Mouse (Mus musculus): ENCODE data around the gene Atad2b. TPM values are rescaled to one million over a fixed set of nuclear protein-coding genes. Genes with fewer than 3 reads are reported as not detected.
"Not testable (repeated sequence)": the region's sequence is repeated elsewhere in the genome, so short reads cannot be mapped to it uniquely, and the experiment has no call there.

The Atad2b gene
- polyA plus RNA-seq, 1 experiment from 2014 or later, result 21.8 TPM

DNA sequence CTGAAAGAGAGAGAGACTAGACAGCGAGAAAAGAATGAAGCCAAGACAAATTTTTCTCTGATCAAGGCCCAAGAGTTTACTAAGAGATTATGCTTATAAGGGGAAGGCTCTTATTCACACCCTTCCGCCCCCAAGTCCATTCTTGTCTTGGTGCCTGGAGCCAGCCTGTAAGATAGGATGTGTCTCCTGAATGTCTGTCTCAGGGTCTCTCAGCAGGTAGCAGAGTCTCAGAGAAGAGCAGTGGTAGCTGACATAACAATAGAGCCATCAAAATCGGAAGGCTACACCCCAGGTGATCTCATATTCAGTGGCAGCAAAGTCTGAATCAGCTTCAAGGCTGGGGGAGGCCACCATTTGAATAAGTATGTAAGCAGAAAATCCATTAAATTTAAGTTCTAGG is 88.6 kb downstream of the Atad2b start:
- 84% methylated on average over 3 of the region's 3 CpGs for WGBS
- H3K4me1 ChIP-seq (ENCODE audit: control insufficient read depth, insufficient read depth, low read length); H3K4me3 ChIP-seq (ENCODE audit: low read length); H3K9me3 ChIP-seq (ENCODE audit: control insufficient read depth, low read length); H3K27me3 ChIP-seq (ENCODE audit: control insufficient read depth, insufficient read depth, low read length); H3K36me3 ChIP-seq (ENCODE audit: control insufficient read depth, insufficient read depth, low read length); H3K27ac ChIP-seq (ENCODE audit: low read depth, low read length); ATAC-seq (ENCODE audit: low FRiP score, low TSS enrichment); H3K4me2 ChIP-seq (replicated peaks; ENCODE audit: low read depth, low read length); H3K9ac ChIP-seq (ENCODE audit: low read depth, low read length): not testable (repeated sequence)

DNA sequence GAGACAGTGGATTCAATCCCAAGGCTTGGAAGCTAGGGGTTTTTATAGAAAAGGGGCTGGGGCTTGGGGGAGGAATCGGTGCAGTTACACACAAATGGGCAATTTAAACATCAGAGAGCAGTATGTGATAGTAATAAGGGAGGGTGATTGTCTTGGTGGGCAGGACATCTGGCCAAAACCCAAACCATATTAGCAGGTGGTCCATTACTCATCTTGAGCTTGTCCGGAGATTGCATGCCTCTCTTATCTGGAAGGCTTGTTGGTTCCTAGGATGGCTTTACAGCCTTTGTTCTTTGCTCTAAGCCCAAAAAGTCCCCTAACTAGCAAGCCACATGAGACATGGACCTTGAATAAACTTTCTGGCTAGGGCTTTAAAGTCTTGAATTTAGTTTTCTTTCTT is 91.5 kb downstream of the Atad2b start:
- not testable (repeated sequence) for H3K4me3 ChIP-seq (ENCODE audit: low read length); H3K9me3 ChIP-seq (ENCODE audit: control insufficient read depth, low read length); H3K4me2 ChIP-seq (replicated peaks; ENCODE audit: low read depth, low read length); H3K27ac ChIP-seq (ENCODE audit: low read depth, low read length); ATAC-seq (ENCODE audit: low FRiP score, low TSS enrichment); H3K4me1 ChIP-seq (ENCODE audit: control insufficient read depth, insufficient read depth, low read length); H3K27me3 ChIP-seq (ENCODE audit: control insufficient read depth, insufficient read depth, low read length); H3K9ac ChIP-seq (ENCODE audit: low read depth, low read length)
- H3K36me3 ChIP-seq (ENCODE audit: control insufficient read depth, insufficient read depth, low read length), result peaks cover 12% of the 10 kb centered on the region
- 88% methylated on average over 2 of the region's 2 CpGs for WGBS

DNA sequence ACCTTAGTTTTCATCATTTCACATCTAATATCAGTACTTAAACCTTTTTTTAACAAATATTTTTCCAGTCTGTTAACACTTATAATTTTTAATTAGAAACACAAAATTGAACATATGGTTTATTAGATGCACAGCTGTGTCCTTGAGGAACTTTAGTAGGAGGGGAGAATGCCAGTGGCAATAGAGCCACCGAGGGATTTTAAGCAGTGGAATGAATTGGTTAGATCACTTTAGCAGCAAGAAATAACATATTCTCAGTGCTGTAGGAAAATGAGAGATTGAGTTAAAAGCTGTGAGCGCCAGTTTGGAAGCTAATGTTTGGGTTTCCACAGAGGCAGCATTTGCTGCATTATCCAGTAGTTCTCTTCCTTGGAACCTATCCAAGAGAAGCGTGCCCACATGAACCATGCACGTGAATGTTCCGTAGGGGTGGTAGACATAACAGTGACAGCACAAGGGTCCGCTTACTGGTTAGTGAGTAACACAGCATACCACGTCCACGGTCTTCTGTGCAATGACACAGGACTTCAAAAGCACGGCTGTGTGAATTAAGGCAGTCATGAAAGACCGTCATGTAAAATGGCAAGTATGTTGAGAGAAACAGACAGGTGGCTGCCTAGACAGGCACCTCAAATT is 108.2 kb downstream of the Atad2b start:
- no peak overlapping the region for H3K9ac ChIP-seq (ENCODE audit: low read depth, low read length)
- no peaks in the 10 kb centered on the region for H3K4me1 ChIP-seq (ENCODE audit: control insufficient read depth, insufficient read depth, low read length)
- no peak for ATAC-seq (ENCODE audit: low FRiP score, low TSS enrichment)
- H3K4me3 ChIP-seq (ENCODE audit: low read length), result no peak overlapping the region
- H3K36me3 ChIP-seq (ENCODE audit: control insufficient read depth, insufficient read depth, low read length), result peaks cover 27% of the 10 kb centered on the region
- no peak overlapping the region for H3K27ac ChIP-seq (ENCODE audit: low read depth, low read length)
- no peak overlapping the region for H3K4me2 ChIP-seq (replicated peaks; ENCODE audit: low read depth, low read length)
- H3K27me3 ChIP-seq (ENCODE audit: control insufficient read depth, insufficient read depth, low read length), result no peaks in the 10 kb centered on the region
- H3K9me3 ChIP-seq (ENCODE audit: control insufficient read depth, low read length), result no peaks in the 10 kb centered on the region
- 93% methylated on average over 10 of the region's 10 CpGs for WGBS

DNA sequence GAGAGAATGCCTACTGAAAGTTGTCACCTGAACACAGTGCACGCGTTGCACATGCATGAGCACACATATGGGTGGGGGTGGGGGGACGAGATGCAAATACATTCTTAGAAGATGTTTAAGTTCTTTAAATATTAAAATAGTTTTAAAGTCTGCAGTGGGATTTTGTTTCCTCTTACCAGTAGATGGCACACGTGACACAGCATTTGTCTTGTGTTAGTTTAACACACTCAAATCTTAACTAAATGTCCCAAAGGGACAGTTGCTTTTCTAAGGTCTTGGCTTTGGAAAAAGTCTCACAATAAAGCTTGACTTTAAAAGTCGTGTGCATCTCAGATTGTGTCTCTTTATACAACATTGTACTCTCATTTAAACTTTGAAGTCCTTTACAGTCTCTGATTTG is 111.9 kb downstream of the Atad2b start:
- no peaks in the 10 kb centered on the region for H3K9me3 ChIP-seq (ENCODE audit: control insufficient read depth, low read length)
- H3K4me3 ChIP-seq (ENCODE audit: low read length), result no peak overlapping the region
- no peak overlapping the region for H3K4me2 ChIP-seq (replicated peaks; ENCODE audit: low read depth, low read length)
- WGBS, result 80% methylated on average over 5 of the region's 5 CpGs
- ATAC-seq (ENCODE audit: low FRiP score, low TSS enrichment), result no peak
- H3K27me3 ChIP-seq (ENCODE audit: control insufficient read depth, insufficient read depth, low read length), result no peaks in the 10 kb centered on the region
- H3K4me1 ChIP-seq (ENCODE audit: control insufficient read depth, insufficient read depth, low read length), result no peaks in the 10 kb centered on the region
- H3K9ac ChIP-seq (ENCODE audit: low read depth, low read length), result no peak overlapping the region
- H3K27ac ChIP-seq (ENCODE audit: low read depth, low read length), result no peak overlapping the region
- H3K36me3 ChIP-seq (ENCODE audit: control insufficient read depth, insufficient read depth, low read length), result peaks cover 42% of the 10 kb centered on the region

DNA sequence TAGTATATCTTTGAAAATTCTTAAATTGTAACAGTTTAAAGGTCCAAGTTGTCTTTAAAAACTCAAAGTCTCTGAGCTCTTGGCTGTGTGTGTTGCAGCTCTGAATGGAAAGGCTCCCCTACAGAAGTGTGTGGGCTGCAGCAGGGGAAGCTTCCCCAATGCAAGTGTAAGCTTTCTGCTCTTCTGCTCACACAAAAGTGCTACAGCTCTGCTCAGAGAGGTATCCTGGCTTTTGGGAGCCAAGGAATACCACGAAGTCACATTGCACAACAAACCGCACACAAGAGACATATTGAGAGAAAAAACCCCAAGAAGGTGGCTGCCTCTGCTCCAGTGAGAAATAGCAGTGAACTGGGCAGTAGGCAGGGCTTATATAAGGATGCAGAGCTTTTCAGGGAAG is 120.9 kb downstream of the Atad2b start:
- Histone ChIP-seq H3K4me1 (ENCODE audit: control insufficient read depth, insufficient read depth, low read length) (no peaks in the 10 kb centered on the region), H3K36me3 (ENCODE audit: control insufficient read depth, insufficient read depth, low read length) (peaks cover 54% of the 10 kb centered on the region), H3K9me3 (ENCODE audit: control insufficient read depth, low read length) (no peaks in the 10 kb centered on the region), H3K27me3 (ENCODE audit: control insufficient read depth, insufficient read depth, low read length) (no peaks in the 10 kb centered on the region), H3K27ac (ENCODE audit: low read depth, low read length) (no peak overlapping the region), H3K9ac (ENCODE audit: low read depth, low read length) (no peak overlapping the region), H3K4me2 (replicated peaks; ENCODE audit: low read depth, low read length) (no peak overlapping the region), H3K4me3 (ENCODE audit: low read length) (no peak overlapping the region)
- WGBS, result 95% methylated on average over 2 of the region's 2 CpGs
- no peak for ATAC-seq (ENCODE audit: low FRiP score, low TSS enrichment)

DNA sequence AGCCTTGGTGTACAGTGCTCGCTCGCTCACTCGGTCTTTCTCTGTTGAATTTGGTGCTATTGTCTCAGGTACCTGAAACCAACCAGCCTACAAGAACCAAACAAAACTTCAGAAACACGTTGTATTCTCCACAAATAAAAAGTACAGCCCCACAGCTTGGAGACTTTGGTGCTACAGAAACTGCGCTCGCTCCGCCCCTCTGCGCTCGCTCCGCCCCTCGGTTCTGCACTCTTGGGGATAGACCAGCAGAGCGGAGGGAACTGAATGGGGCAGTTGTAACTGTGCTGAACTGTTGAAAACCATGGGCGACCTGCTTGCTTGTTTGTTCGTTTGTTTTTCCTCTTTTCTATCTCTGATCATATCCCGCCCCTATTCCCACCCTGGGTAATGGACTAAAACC is 127.0 kb downstream of the Atad2b start:
- 90% methylated on average over 15 of the region's 15 CpGs for WGBS
- peaks cover 21% of the 10 kb centered on the region for H3K36me3 ChIP-seq (ENCODE audit: control insufficient read depth, insufficient read depth, low read length)
- no peak overlapping the region for H3K9ac ChIP-seq (ENCODE audit: low read depth, low read length)
- H3K4me2 ChIP-seq (replicated peaks; ENCODE audit: low read depth, low read length), result no peak overlapping the region
- H3K27me3 ChIP-seq (ENCODE audit: control insufficient read depth, insufficient read depth, low read length), result no peaks in the 10 kb centered on the region
- H3K4me3 ChIP-seq (ENCODE audit: low read length), result no peak overlapping the region
- H3K27ac ChIP-seq (ENCODE audit: low read depth, low read length), result no peak overlapping the region
- no peak for ATAC-seq (ENCODE audit: low FRiP score, low TSS enrichment)
- no peaks in the 10 kb centered on the region for H3K9me3 ChIP-seq (ENCODE audit: control insufficient read depth, low read length)
- no peaks in the 10 kb centered on the region for H3K4me1 ChIP-seq (ENCODE audit: control insufficient read depth, insufficient read depth, low read length)

DNA sequence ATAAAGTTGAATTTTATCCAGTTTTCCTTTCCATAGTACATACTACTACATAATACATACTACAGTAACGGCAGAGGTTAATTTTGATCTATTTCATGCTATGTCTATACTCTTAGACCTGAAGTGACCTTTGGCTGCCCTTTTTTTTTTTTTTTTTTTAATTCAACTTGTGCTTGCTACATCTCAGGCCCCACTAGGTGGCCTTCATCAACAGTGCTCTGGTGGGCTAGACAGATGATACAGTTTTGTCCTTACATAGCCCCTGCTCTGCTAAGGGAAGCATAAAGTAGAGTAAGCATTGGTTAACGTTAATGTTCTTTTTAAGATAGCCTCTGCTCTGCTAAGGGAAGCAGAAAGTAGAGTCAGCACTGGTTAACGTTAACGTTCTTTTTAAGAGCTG is 131.0 kb downstream of the Atad2b start:
- H3K36me3 ChIP-seq (ENCODE audit: control insufficient read depth, insufficient read depth, low read length), result peaks cover 11% of the 10 kb centered on the region
- H3K27ac ChIP-seq (ENCODE audit: low read depth, low read length), result no peak overlapping the region
- 92% methylated on average over 4 of the region's 4 CpGs for WGBS
- H3K4me2 ChIP-seq (replicated peaks; ENCODE audit: low read depth, low read length), result no peak overlapping the region
- H3K4me3 ChIP-seq (ENCODE audit: low read length), result no peak overlapping the region
- no peak overlapping the region for H3K9ac ChIP-seq (ENCODE audit: low read depth, low read length)
- H3K4me1 ChIP-seq (ENCODE audit: control insufficient read depth, insufficient read depth, low read length), result no peaks in the 10 kb centered on the region
- H3K9me3 ChIP-seq (ENCODE audit: control insufficient read depth, low read length), result peaks cover 22% of the 10 kb centered on the region
- ATAC-seq (ENCODE audit: low FRiP score, low TSS enrichment), result no peak
- H3K27me3 ChIP-seq (ENCODE audit: control insufficient read depth, insufficient read depth, low read length), result no peaks in the 10 kb centered on the region

DNA sequence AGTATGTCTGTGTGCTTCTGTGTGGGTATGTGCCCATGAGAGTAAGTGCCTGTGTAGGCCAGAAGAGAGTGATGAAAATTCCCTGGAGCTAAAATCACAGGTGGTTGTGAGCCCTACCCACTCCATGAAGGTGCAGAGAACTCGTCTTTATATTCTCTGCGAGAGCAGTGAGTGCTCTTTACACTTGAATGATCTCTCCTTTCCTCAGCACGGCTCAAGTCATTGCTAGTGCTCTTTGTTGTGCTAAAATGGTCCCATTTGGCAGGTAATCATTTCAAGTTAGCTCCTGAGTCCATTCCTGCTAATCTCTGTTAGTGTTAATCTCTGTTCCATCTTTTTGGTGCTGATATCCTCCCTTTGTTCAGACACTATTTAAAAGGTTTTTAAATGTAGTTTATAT is 150.4 kb downstream of the Atad2b start:
- Histone ChIP-seq H3K9ac (ENCODE audit: low read depth, low read length) (no peak overlapping the region), H3K4me1 (ENCODE audit: control insufficient read depth, insufficient read depth, low read length) (no peaks in the 10 kb centered on the region), H3K4me3 (ENCODE audit: low read length) (no peak overlapping the region), H3K36me3 (ENCODE audit: control insufficient read depth, insufficient read depth, low read length) (no peaks in the 10 kb centered on the region), H3K9me3 (ENCODE audit: control insufficient read depth, low read length) (no peaks in the 10 kb centered on the region), H3K4me2 (replicated peaks; ENCODE audit: low read depth, low read length) (no peak overlapping the region), H3K27me3 (ENCODE audit: control insufficient read depth, insufficient read depth, low read length) (no peaks in the 10 kb centered on the region), H3K27ac (ENCODE audit: low read depth, low read length) (no peak overlapping the region)
- no peak for ATAC-seq (ENCODE audit: low FRiP score, low TSS enrichment)
- 33% methylated on average over 3 of the region's 3 CpGs for WGBS

DNA sequence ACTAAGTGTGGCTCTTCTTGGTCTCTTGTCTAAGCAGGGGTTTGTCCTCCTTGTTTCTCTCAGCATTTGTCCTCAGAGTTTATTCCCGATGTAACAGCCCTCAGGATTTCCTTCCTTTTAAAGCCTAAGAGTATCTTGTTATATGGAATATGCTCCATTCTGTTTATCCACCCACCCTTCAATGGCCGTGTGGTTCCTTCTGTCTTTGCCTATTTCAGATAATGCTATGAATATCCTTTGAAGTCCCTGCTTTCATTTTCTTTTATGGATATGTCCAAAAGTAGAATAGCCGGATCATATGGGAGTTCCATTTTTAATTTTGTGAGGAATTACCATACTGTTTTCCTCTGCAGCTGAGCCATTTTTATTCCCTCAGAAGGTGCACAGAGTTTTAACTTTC is 153.0 kb downstream of the Atad2b start:
- H3K9ac ChIP-seq (ENCODE audit: low read depth, low read length), result no peak overlapping the region
- no peak overlapping the region for H3K4me3 ChIP-seq (ENCODE audit: low read length)
- H3K4me1 ChIP-seq (ENCODE audit: control insufficient read depth, insufficient read depth, low read length), result no peaks in the 10 kb centered on the region
- H3K4me2 ChIP-seq (replicated peaks; ENCODE audit: low read depth, low read length), result no peak overlapping the region
- no peaks in the 10 kb centered on the region for H3K27me3 ChIP-seq (ENCODE audit: control insufficient read depth, insufficient read depth, low read length)
- H3K27ac ChIP-seq (ENCODE audit: low read depth, low read length), result no peak overlapping the region
- H3K9me3 ChIP-seq (ENCODE audit: control insufficient read depth, low read length), result no peaks in the 10 kb centered on the region
- H3K36me3 ChIP-seq (ENCODE audit: control insufficient read depth, insufficient read depth, low read length), result no peaks in the 10 kb centered on the region
- 90% methylated on average over 3 of the region's 3 CpGs for WGBS
- no peak for ATAC-seq (ENCODE audit: low FRiP score, low TSS enrichment)

All from kidney, embryonic 14.5 days (tissue).